Mouse (Mus musculus): ENCODE results near the gene Sv2c. TPM values are rescaled to one million over a fixed set of nuclear protein-coding genes. Genes with fewer than 3 reads are reported as not detected.

Gene Sv2c
- polyA plus RNA-seq, 1 experiment from 2014 or later, result 0.57 TPM

GRCm38 (mm10) chr13:96132833-96133232, 456 bp upstream of the Sv2c start:
- H3K9me3 ChIP-seq (ENCODE audit: control insufficient read depth, low read length), result no peaks in the 10 kb centered on the region
- no peak overlapping the region for H3K27ac ChIP-seq (ENCODE audit: low read depth, low read length)
- H3K36me3 ChIP-seq (ENCODE audit: control insufficient read depth, insufficient read depth, low read length), result no peaks in the 10 kb centered on the region
- H3K4me2 ChIP-seq (replicated peaks; ENCODE audit: low read depth, low read length), result peak overlapping the region; percentile 86
- 0 out of 2 replicates have a peak overlapping the region, but pooled peaks have one; percentile 37 for H3K9ac ChIP-seq (ENCODE audit: low read depth, low read length)
- H3K4me3 ChIP-seq (ENCODE audit: low read length), result peak overlapping the region; percentile 44
- ATAC-seq (ENCODE audit: low FRiP score, low TSS enrichment), result peak; percentile 53; the same call in 1 of the 2 replicates
- WGBS, result 0% methylated on average over 15 of the region's 15 CpGs
- peaks cover 3% of the 10 kb centered on the region; the same call in 1 of the 2 replicates for H3K4me1 ChIP-seq (ENCODE audit: control insufficient read depth, insufficient read depth, low read length)
- H3K27me3 ChIP-seq (ENCODE audit: control insufficient read depth, insufficient read depth, low read length), result peaks cover 73% of the 10 kb centered on the region

GRCm38 (mm10) chr13:96131911-96132310, 466 bp downstream of the Sv2c start:
- no peak overlapping the region for H3K9ac ChIP-seq (ENCODE audit: low read depth, low read length)
- WGBS, result 2% methylated on average over 19 of the region's 19 CpGs

GRCm38 (mm10) chr13:96131050-96131449, 1.3 kb downstream of the Sv2c start:
- H3K27ac ChIP-seq (ENCODE audit: low read depth, low read length), result no peak overlapping the region
- peak overlapping the region; percentile 86 for H3K4me2 ChIP-seq (replicated peaks; ENCODE audit: low read depth, low read length)
- WGBS, result under 1% methylated on average over 23 of the region's 30 CpGs
- H3K27me3 ChIP-seq (ENCODE audit: control insufficient read depth, insufficient read depth, low read length), result peaks cover 81% of the 10 kb centered on the region
- peak; percentile 63 for ATAC-seq (ENCODE audit: low FRiP score, low TSS enrichment)
- H3K9ac ChIP-seq (ENCODE audit: low read depth, low read length), result no peak overlapping the region
- no peaks in the 10 kb centered on the region for H3K36me3 ChIP-seq (ENCODE audit: control insufficient read depth, insufficient read depth, low read length)
- H3K9me3 ChIP-seq (ENCODE audit: control insufficient read depth, low read length), result no peaks in the 10 kb centered on the region
- peaks cover 3% of the 10 kb centered on the region; the same call in 1 of the 2 replicates for H3K4me1 ChIP-seq (ENCODE audit: control insufficient read depth, insufficient read depth, low read length)
- peak overlapping the region; percentile 44 for H3K4me3 ChIP-seq (ENCODE audit: low read length)

More at GRCm38 (mm10) chr13:96131911-96132310, 466 bp downstream of the Sv2c start:
- Histone ChIP-seq H3K4me2 (replicated peaks; ENCODE audit: low read depth, low read length) (peak overlapping the region; percentile 86), H3K4me1 (ENCODE audit: control insufficient read depth, insufficient read depth, low read length) (peaks cover 3% of the 10 kb centered on the region; the same call in 1 of the 2 replicates), H3K36me3 (ENCODE audit: control insufficient read depth, insufficient read depth, low read length) (no peaks in the 10 kb centered on the region), H3K27ac (ENCODE audit: low read depth, low read length) (no peak overlapping the region), H3K27me3 (ENCODE audit: control insufficient read depth, insufficient read depth, low read length) (peaks cover 81% of the 10 kb centered on the region), H3K4me3 (ENCODE audit: low read length) (peak overlapping the region; percentile 44), H3K9me3 (ENCODE audit: control insufficient read depth, low read length) (no peaks in the 10 kb centered on the region)
- no peak for ATAC-seq (ENCODE audit: low FRiP score, low TSS enrichment)

- Histone ChIP-seq H3K9ac (ENCODE audit: low read depth, low read length) (no peak overlapping the region), H3K36me3 (ENCODE audit: control insufficient read depth, insufficient read depth, low read length) (no peaks in the 10 kb centered on the region), H3K4me2 (replicated peaks; ENCODE audit: low read depth, low read length) (no peak overlapping the region), H3K27ac (ENCODE audit: low read depth, low read length) (no peak overlapping the region), H3K27me3 (ENCODE audit: control insufficient read depth, insufficient read depth, low read length) (peaks cover 67% of the 10 kb centered on the region), H3K9me3 (ENCODE audit: control insufficient read depth, low read length) (no peaks in the 10 kb centered on the region), H3K4me3 (ENCODE audit: low read length) (no peak overlapping the region), H3K4me1 (ENCODE audit: control insufficient read depth, insufficient read depth, low read length) (peaks cover 3% of the 10 kb centered on the region; the same call in 1 of the 2 replicates)
- ATAC-seq (ENCODE audit: low FRiP score, low TSS enrichment), result no peak
- 74% methylated on average over 3 of the region's 3 CpGs for WGBS
Observed at GRCm38 (mm10) chr13:96129081-96129480, 3.3 kb downstream of the Sv2c start.

- Histone ChIP-seq H3K9ac (ENCODE audit: low read depth, low read length) (no peak overlapping the region), H3K4me2 (replicated peaks; ENCODE audit: low read depth, low read length) (no peak overlapping the region), H3K27ac (ENCODE audit: low read depth, low read length) (no peak overlapping the region), H3K27me3 (ENCODE audit: control insufficient read depth, insufficient read depth, low read length) (peaks cover 42% of the 10 kb centered on the region), H3K9me3 (ENCODE audit: control insufficient read depth, low read length) (no peaks in the 10 kb centered on the region), H3K4me1 (ENCODE audit: control insufficient read depth, insufficient read depth, low read length) (no peaks in the 10 kb centered on the region), H3K36me3 (ENCODE audit: control insufficient read depth, insufficient read depth, low read length) (no peaks in the 10 kb centered on the region), H3K4me3 (ENCODE audit: low read length) (no peak overlapping the region)
- 73% methylated on average over 6 of the region's 6 CpGs for WGBS
- ATAC-seq (ENCODE audit: low FRiP score, low TSS enrichment), result no peak
Observed at GRCm38 (mm10) chr13:96126669-96127068, 5.7 kb downstream of the Sv2c start.

GRCm38 (mm10) chr13:96125011-96125410, 7.4 kb downstream of the Sv2c start:
- no peaks in the 10 kb centered on the region for H3K9me3 ChIP-seq (ENCODE audit: control insufficient read depth, low read length)
- no peak overlapping the region for H3K4me3 ChIP-seq (ENCODE audit: low read length)
- H3K27me3 ChIP-seq (ENCODE audit: control insufficient read depth, insufficient read depth, low read length), result peaks cover 27% of the 10 kb centered on the region
- no peak overlapping the region for H3K9ac ChIP-seq (ENCODE audit: low read depth, low read length)
- 69% methylated on average over 5 of the region's 5 CpGs for WGBS
- H3K4me2 ChIP-seq (replicated peaks; ENCODE audit: low read depth, low read length), result no peak overlapping the region
- no peak for ATAC-seq (ENCODE audit: low FRiP score, low TSS enrichment)
- H3K4me1 ChIP-seq (ENCODE audit: control insufficient read depth, insufficient read depth, low read length), result no peaks in the 10 kb centered on the region
- no peak overlapping the region for H3K27ac ChIP-seq (ENCODE audit: low read depth, low read length)
- no peaks in the 10 kb centered on the region for H3K36me3 ChIP-seq (ENCODE audit: control insufficient read depth, insufficient read depth, low read length)

- H3K4me1 ChIP-seq (ENCODE audit: control insufficient read depth, insufficient read depth, low read length), result no peaks in the 10 kb centered on the region
- H3K27ac ChIP-seq (ENCODE audit: low read depth, low read length), result no peak overlapping the region
- H3K9ac ChIP-seq (ENCODE audit: low read depth, low read length), result no peak overlapping the region
- no peak for ATAC-seq (ENCODE audit: low FRiP score, low TSS enrichment)
- no peaks in the 10 kb centered on the region for H3K36me3 ChIP-seq (ENCODE audit: control insufficient read depth, insufficient read depth, low read length)
- no peaks in the 10 kb centered on the region for H3K9me3 ChIP-seq (ENCODE audit: control insufficient read depth, low read length)
- H3K4me2 ChIP-seq (replicated peaks; ENCODE audit: low read depth, low read length), result no peak overlapping the region
- no peaks in the 10 kb centered on the region for H3K27me3 ChIP-seq (ENCODE audit: control insufficient read depth, insufficient read depth, low read length)
- H3K4me3 ChIP-seq (ENCODE audit: low read length), result no peak overlapping the region
- WGBS, result 85% methylated on average over 2 of the region's 2 CpGs
Observed at GRCm38 (mm10) chr13:96112711-96113110, 19.7 kb downstream of the Sv2c start.

GRCm38 (mm10) chr13:96110767-96111166, 21.6 kb downstream of the Sv2c start:
- Histone ChIP-seq H3K27ac (ENCODE audit: low read depth, low read length) (no peak overlapping the region), H3K9me3 (ENCODE audit: control insufficient read depth, low read length) (no peaks in the 10 kb centered on the region), H3K4me1 (ENCODE audit: control insufficient read depth, insufficient read depth, low read length) (no peaks in the 10 kb centered on the region), H3K9ac (ENCODE audit: low read depth, low read length) (no peak overlapping the region), H3K27me3 (ENCODE audit: control insufficient read depth, insufficient read depth, low read length) (no peaks in the 10 kb centered on the region), H3K4me2 (replicated peaks; ENCODE audit: low read depth, low read length) (no peak overlapping the region), H3K36me3 (ENCODE audit: control insufficient read depth, insufficient read depth, low read length) (no peaks in the 10 kb centered on the region), H3K4me3 (ENCODE audit: low read length) (no peak overlapping the region)
- 62% methylated on average over 3 of the region's 3 CpGs for WGBS
- no peak for ATAC-seq (ENCODE audit: low FRiP score, low TSS enrichment)

- H3K27me3 ChIP-seq (ENCODE audit: control insufficient read depth, insufficient read depth, low read length), result no peaks in the 10 kb centered on the region
- WGBS, result 50% methylated on average over 4 of the region's 4 CpGs
- no peak overlapping the region for H3K4me3 ChIP-seq (ENCODE audit: low read length)
- H3K4me2 ChIP-seq (replicated peaks; ENCODE audit: low read depth, low read length), result no peak overlapping the region
- no peaks in the 10 kb centered on the region for H3K36me3 ChIP-seq (ENCODE audit: control insufficient read depth, insufficient read depth, low read length)
- no peaks in the 10 kb centered on the region for H3K9me3 ChIP-seq (ENCODE audit: control insufficient read depth, low read length)
- no peak overlapping the region for H3K27ac ChIP-seq (ENCODE audit: low read depth, low read length)
- ATAC-seq (ENCODE audit: low FRiP score, low TSS enrichment), result no peak
- H3K4me1 ChIP-seq (ENCODE audit: control insufficient read depth, insufficient read depth, low read length), result no peaks in the 10 kb centered on the region
- H3K9ac ChIP-seq (ENCODE audit: low read depth, low read length), result no peak overlapping the region
Observed at GRCm38 (mm10) chr13:96106367-96106766, 26.0 kb downstream of the Sv2c start.
